Mouse (Mus musculus): ENCODE results near the gene Ndrg3.
A peak's percentile ranks its signal among the peaks of the same experiment; 100 is the strongest.
"Not testable (repeated sequence)": the region's sequence is repeated elsewhere in the genome, so short reads cannot be mapped to it uniquely, and the experiment has no call there.

The Ndrg3 gene

GRCm38 (mm10) chr2:156998263-156998662 is 6.4 kb upstream of the Ndrg3 start:
- DNase-seq (ENCODE audit: low read depth, low spot score): no peak

GRCm38 (mm10) chr2:156996576-156996975 is 4.7 kb upstream of the Ndrg3 start:
- peak; percentile 77 for DNase-seq (ENCODE audit: low read depth, low spot score)

- no peak for DNase-seq (ENCODE audit: low read depth, low spot score)
Measured at GRCm38 (mm10) chr2:156990727-156991431, 977 bp downstream of the Ndrg3 start.

GRCm38 (mm10) chr2:156987316-156987715 is 4.5 kb downstream of the Ndrg3 start:
- DNase-seq (ENCODE audit: low read depth, low spot score): no peak

- no peak for DNase-seq (ENCODE audit: low read depth, low spot score)
Measured at GRCm38 (mm10) chr2:156982864-156983263, 9.0 kb downstream of the Ndrg3 start.

- no peak for DNase-seq (ENCODE audit: low read depth, low spot score)
Measured at GRCm38 (mm10) chr2:156981291-156981690, 10.6 kb downstream of the Ndrg3 start.

- DNase-seq (ENCODE audit: low read depth, low spot score): no peak
Measured at GRCm38 (mm10) chr2:156980059-156980458, 11.8 kb downstream of the Ndrg3 start.

- DNase-seq (ENCODE audit: low read depth, low spot score): no peak
Measured at GRCm38 (mm10) chr2:156976711-156977110, 15.1 kb downstream of the Ndrg3 start.

- no peak for DNase-seq (ENCODE audit: low read depth, low spot score)
Measured at GRCm38 (mm10) chr2:156974967-156975366, 16.9 kb downstream of the Ndrg3 start.

GRCm38 (mm10) chr2:156973316-156974100 is 18.3 kb downstream of the Ndrg3 start:
- DNase-seq (ENCODE audit: low read depth, low spot score): no peak

- no peak for DNase-seq (ENCODE audit: low read depth, low spot score)
Measured at GRCm38 (mm10) chr2:156970253-156970652, 21.6 kb downstream of the Ndrg3 start.

- no peak for DNase-seq (ENCODE audit: low read depth, low spot score)
Measured at GRCm38 (mm10) chr2:156968501-156968900, 23.4 kb downstream of the Ndrg3 start.

- DNase-seq (ENCODE audit: low read depth, low spot score): no peak
Measured at GRCm38 (mm10) chr2:156967388-156967787, 24.5 kb downstream of the Ndrg3 start.

- no peak for DNase-seq (ENCODE audit: low read depth, low spot score)
Measured at GRCm38 (mm10) chr2:156963891-156964290, 28.0 kb downstream of the Ndrg3 start.

GRCm38 (mm10) chr2:156958496-156959252 is 33.2 kb downstream of the Ndrg3 start:
- DNase-seq (ENCODE audit: low read depth, low spot score): no peak

- DNase-seq (ENCODE audit: low read depth, low spot score): no peak
Measured at GRCm38 (mm10) chr2:156957035-156957434, 34.8 kb downstream of the Ndrg3 start.

GRCm38 (mm10) chr2:156956306-156956705 is 35.5 kb downstream of the Ndrg3 start:
- DNase-seq (ENCODE audit: low read depth, low spot score): no peak

GRCm38 (mm10) chr2:156954463-156954862 is 37.4 kb downstream of the Ndrg3 start:
- DNase-seq (ENCODE audit: low read depth, low spot score): no peak

- DNase-seq (ENCODE audit: low read depth, low spot score): no peak
Measured at GRCm38 (mm10) chr2:156951301-156952094, 40.4 kb downstream of the Ndrg3 start.

GRCm38 (mm10) chr2:156950816-156951215 is 41.0 kb downstream of the Ndrg3 start:
- DNase-seq (ENCODE audit: low read depth, low spot score): no peak

- DNase-seq (ENCODE audit: low read depth, low spot score): not testable (repeated sequence)
Measured at GRCm38 (mm10) chr2:156941523-156941922, 50.3 kb downstream of the Ndrg3 start.
